ENCODE assay signal across 25 mouse cellular contexts in genomic region chr11:61063503-61063902, GRCm38 (mm10). TPM values are rescaled to one million over a fixed set of nuclear protein-coding genes. Genes with fewer than 3 reads are reported as not detected.
DNase-seq lines count a peak whose midpoint lies in the region; ATAC-seq lines count a peak whose summit lies in the region.
"Had no signal": no experiment of that assay in that cellular context is flagged by ENCODE, and none has a peak within 500 bp of the region (broad histone marks: within the 10 kb centered on the region; RNA-seq: fewer than 3 reads in every experiment).

No protein-coding gene starts in this region.

- 90% methylated on average over 6 of the region's 6 CpGs for WGBS in midbrain, embryonic 11.5 days
- WGBS in midbrain, embryonic 14.5 days = 93% methylated on average over 6 of the region's 6 CpGs

- peak; percentile 19 for DNase-seq in midbrain, embryonic 11.5 days (ENCODE audit: low spot score, missing footprints)
- no peak for DNase-seq in midbrain, embryonic 14.5 days
- peak; percentile 62 to 76 for DNase-seq in frontal cortex, postnatal 36 days (ENCODE audit: low spot score in 2 of 2)
- DNase-seq in left cerebral cortex, postnatal 36 days (ENCODE audit: low spot score in 2 of 2) = peak; percentile 64 to 74
- DNase-seq in heart, postnatal 25 days (ENCODE audit: low spot score) = no peak
- no peak for DNase-seq in cerebellum, postnatal 10 days
- no peak for DNase-seq in spleen, postnatal 36 days (ENCODE audit: low spot score in 2 of 2)
- DNase-seq: adrenal gland, postnatal 14 days; cerebellum, adult 9-10 months; kidney, adult 9 months; kidney, postnatal 14 days had no signal

- H3K4me3 ChIP-seq in midbrain, embryonic 11.5 days (ENCODE audit: low read depth, low read length) = no peak overlapping the region
- no peak overlapping the region for H3K4me3 ChIP-seq in midbrain, embryonic 14.5 days (replicated peaks; ENCODE audit: low read depth, low read length)
- H3K4me3 ChIP-seq: embryonic facial prominence, embryonic 15.5 days; hindbrain, embryonic 10.5 days; neural tube, embryonic 15.5 days had no signal

- no peak for ATAC-seq in midbrain, embryonic 11.5 days (ENCODE audit: low FRiP score)
- ATAC-seq in midbrain, embryonic 14.5 days (ENCODE audit: low FRiP score, low TSS enrichment) = no peak
- ATAC-seq: forebrain, embryonic 14.5 days; hindbrain, postnatal 0 days; intestine, embryonic 16.5 days; liver, postnatal 0 days; lung, postnatal 0 days had no signal

- H3K27me3 ChIP-seq in midbrain, embryonic 11.5 days (ENCODE audit: control insufficient read depth, insufficient read depth, low read length) = no peaks in the 10 kb centered on the region
- no peaks in the 10 kb centered on the region for H3K27me3 ChIP-seq in midbrain, embryonic 14.5 days (ENCODE audit: control insufficient read depth, insufficient read depth, low read length)
- H3K27me3 ChIP-seq: embryonic facial prominence, embryonic 15.5 days; neural tube, embryonic 15.5 days had no signal

- H3K4me1 ChIP-seq in midbrain, embryonic 11.5 days (ENCODE audit: control insufficient read depth, insufficient read depth, low read length) = no peaks in the 10 kb centered on the region
- H3K4me1 ChIP-seq in midbrain, embryonic 14.5 days (ENCODE audit: control insufficient read depth, insufficient read depth, low read length) = no peaks in the 10 kb centered on the region
- H3K4me1 ChIP-seq: hindbrain, embryonic 10.5 days had no signal

- H3K9ac ChIP-seq in midbrain, embryonic 11.5 days (ENCODE audit: low read length) = no peak overlapping the region
- H3K9ac ChIP-seq in midbrain, embryonic 14.5 days (replicated peaks; ENCODE audit: low read length) = no peak overlapping the region
- H3K9ac ChIP-seq: embryonic facial prominence, embryonic 15.5 days; liver, postnatal 0 days; neural tube, embryonic 15.5 days had no signal

- H3K9me3 ChIP-seq in midbrain, embryonic 11.5 days (ENCODE audit: control insufficient read depth, low read length) = no peaks in the 10 kb centered on the region
- no peaks in the 10 kb centered on the region for H3K9me3 ChIP-seq in midbrain, embryonic 14.5 days (ENCODE audit: control insufficient read depth, low read length)
- H3K9me3 ChIP-seq: embryonic facial prominence, embryonic 15.5 days; hindbrain, embryonic 10.5 days; neural tube, embryonic 15.5 days had no signal

- intact Hi-C loops in left cerebral cortex, postnatal 36 days (cut with DNase I) = loop anchor here (2.0 kb wide), 1 partner anchor 41 kb away; the partner anchor contains the start of gene Kcnj12
- intact Hi-C loops in heart, postnatal 25 days (cut with DNase I) = no loop called here

- no peak overlapping the region for H3K4me2 ChIP-seq in midbrain, embryonic 11.5 days
- H3K4me2 ChIP-seq in midbrain, embryonic 14.5 days (ENCODE audit: low read length) = no peak overlapping the region
- H3K4me2 ChIP-seq: embryonic facial prominence, embryonic 15.5 days; heart, embryonic 11.5 days; neural tube, embryonic 15.5 days had no signal

- H3K36me3 ChIP-seq in midbrain, embryonic 11.5 days (ENCODE audit: control insufficient read depth, insufficient read depth, low read length) = no peaks in the 10 kb centered on the region
- no peaks in the 10 kb centered on the region for H3K36me3 ChIP-seq in midbrain, embryonic 14.5 days (ENCODE audit: control insufficient read depth, insufficient read depth, low read length)
- H3K36me3 ChIP-seq: embryonic facial prominence, embryonic 15.5 days; hindbrain, embryonic 10.5 days; neural tube, embryonic 15.5 days had no signal

- H3K27ac ChIP-seq in midbrain, embryonic 11.5 days (ENCODE audit: low read depth, low read length) = no peak overlapping the region
- no peak overlapping the region for H3K27ac ChIP-seq in midbrain, embryonic 14.5 days (replicated peaks; ENCODE audit: low read depth, low read length)
- H3K27ac ChIP-seq: embryonic facial prominence, embryonic 15.5 days; hindbrain, embryonic 10.5 days; hindbrain, postnatal 0 days; macrophage; neural tube, embryonic 15.5 days; stomach, postnatal 0 days had no signal

RNA-seq across cellular contexts. Expression of gene Kcnj12, which starts 41.1 kb away (rescaled TPM):
- 0.16 and 0.33 TPM in 2 replicates for polyA plus RNA-seq in midbrain, embryonic 11.5 days (2014; fragmentation: Nextera tagmentation; extraction: Ambion mirVana)
- 2.8 and 2.9 TPM in 2 replicates for polyA plus RNA-seq in midbrain, embryonic 14.5 days (2014; fragmentation: Nextera tagmentation; extraction: Ambion mirVana)
- 10 to 100 TPM; 17.9 to 18.2 TPM for total RNA-seq in left cerebral cortex, postnatal 36 days (2021)
- total RNA-seq in heart, postnatal 25 days (2021) = 10 to 100 TPM; 25.2 to 28.6 TPM
- total RNA-seq: common myeloid progenitor, adult 5-6 weeks; granulocyte monocyte progenitor cell, adult 5-6 weeks; liver, adult 2 months had no signal
- polyA plus RNA-seq: liver, adult 2 months; liver, postnatal 0 days; macrophage had no signal

Comparison
In these comparisons a context has a peak if more than half of its experiments do, and no peak if none do; other contexts are left out.
1. DNase-seq: peak in midbrain, embryonic 11.5 days (single experiment), frontal cortex, postnatal 36 days (2 of 2) and left cerebral cortex, postnatal 36 days (2 of 2); none in midbrain, embryonic 14.5 days (single experiment), heart, postnatal 25 days (single experiment), cerebellum, postnatal 10 days (0 of 2) and spleen, postnatal 36 days (0 of 2).